Mouse (Mus musculus) lung, postnatal 0 days (tissue): ENCODE results near the gene Bcl9. TPM values are rescaled to one million over a fixed set of nuclear protein-coding genes. Genes with fewer than 3 reads are reported as not detected.

ENCODE experiments used
- ATAC-seq: fragments of 200-750 bp; cut with Nextera tagmentation; 2 replicates; pipeline ENCODE4 v1.8.0; 2017; ENCODE audit warnings: moderate library complexity
- DNase-seq: peaks from one replicate; pipeline ENCODE4 v3.0.0-alpha.2; 2016; ENCODE audit warnings: low spot score
- H3K27ac ChIP-seq: fragments of 300-500 bp; sonication (generic); 2 replicates; pipeline ENCODE4 v1.5.1; 2014; ENCODE audit warnings: antibody characterized with exemption, mild to moderate bottlenecking, low read length, mixed read lengths
- H3K27me3 ChIP-seq: fragments of 300-500 bp; sonication (generic); replicated peaks from 2 replicates; pipeline ENCODE4 v1.6.1; 2014; ENCODE audit warnings: low read length, mixed read lengths; ENCODE audit not compliant: insufficient read depth
- H3K36me3 ChIP-seq: fragments of 300-500 bp; sonication (generic); 2 replicates; pipeline ENCODE4 v1.6.1; 2014; ENCODE audit warnings: low read length, mixed read lengths; ENCODE audit not compliant: insufficient read depth
- H3K4me1 ChIP-seq: fragments of 300-500 bp; sonication (generic); 2 replicates; pipeline ENCODE4 v1.6.1; 2014; ENCODE audit warnings: antibody characterized with exemption, low read depth, low read length, mixed read lengths; ENCODE audit not compliant: insufficient read depth
- H3K4me2 ChIP-seq: fragments of 300-500 bp; sonication (generic); replicated peaks from 2 replicates; pipeline ENCODE4 v1.6.1; 2014; ENCODE audit warnings: low read depth, mild to moderate bottlenecking, low read length, moderate library complexity, mixed read lengths
- H3K4me3 ChIP-seq: fragments of 300-500 bp; sonication (generic); 2 replicates; pipeline ENCODE4 v1.5.1; 2014; ENCODE audit warnings: low read depth, low read length
- H3K9ac ChIP-seq: fragments of 300-500 bp; sonication (generic); replicated peaks from 2 replicates; pipeline ENCODE4 v1.6.1; 2014; ENCODE audit warnings: low read depth, mild to moderate bottlenecking
- H3K9me3 ChIP-seq: fragments of 300-500 bp; sonication (generic); 2 replicates; pipeline ENCODE4 v1.6.1; 2016; ENCODE audit warnings: low read length, mixed read lengths
- CTCF ChIP-seq: IDR thresholded peaks from 2 replicates; pipeline ENCODE4 v1.5.1; 2016; ENCODE audit warnings: antibody characterized with exemption, mild to moderate bottlenecking
- EP300 ChIP-seq: IDR thresholded peaks from 2 replicates; pipeline ENCODE4 v1.6.1; 2016; ENCODE audit warnings: antibody characterized with exemption, mild to moderate bottlenecking, control low read depth
- WGBS: fragments of 180-500 bp; shearing (Covaris S2); extraction: QIAGEN DNeasy Blood & Tissue Kit; methylation state at CpG from one replicate; pipeline ENCODE4 v1.1.7; 2014; 5-methylcytosine and 5-hydroxymethylcytosine counted together
- polyA plus RNA-seq: library from polyadenylated mRNA; unstranded; fragments of >200 nt; fragmentation: Nextera tagmentation; extraction: Ambion mirVana; gene quantifications from 2 replicates; pipeline ENCODE4 v1.2.1, GENCODE M21; 2015

Bcl9 gene
- polyA plus RNA-seq, 1 experiment from 2014 or later: 27.1 TPM

DNA sequence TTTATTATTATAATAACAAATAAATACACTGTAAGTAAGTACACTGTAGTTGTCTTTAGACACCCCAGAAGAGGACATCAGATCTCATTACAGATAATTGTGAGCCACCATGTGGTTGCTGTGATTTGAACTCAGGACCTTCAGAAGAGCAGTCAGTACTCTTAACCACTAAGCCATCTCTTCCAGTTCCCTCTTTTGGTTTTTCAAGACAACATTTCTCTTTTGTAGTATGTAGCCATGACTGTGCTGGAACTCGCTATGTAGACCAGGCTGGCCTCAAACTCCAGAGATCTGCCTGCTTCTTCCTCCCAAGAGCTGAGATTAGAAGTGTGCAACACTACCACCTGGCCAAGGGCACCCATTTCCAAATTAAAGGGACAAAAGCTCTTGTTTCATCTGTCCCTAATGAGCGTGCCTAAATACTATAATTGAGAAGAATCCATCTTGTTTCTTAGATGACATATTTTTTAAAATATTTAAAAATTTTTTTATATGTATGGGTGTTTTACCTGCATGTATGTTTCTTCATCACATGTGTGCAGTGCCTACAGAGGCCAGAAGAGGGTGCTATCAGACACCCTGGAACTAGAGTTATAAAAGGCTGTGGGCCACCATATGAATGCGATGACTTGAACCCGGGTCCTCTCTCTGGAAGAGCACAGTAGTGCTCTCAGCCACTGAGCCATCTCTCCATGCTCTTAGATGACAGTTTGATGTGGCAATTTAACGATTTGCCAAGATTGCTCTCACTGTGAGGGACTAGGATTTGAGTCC lies 66.9 kb downstream of the Bcl9 start:
- WGBS: 96% methylated on average over 5 of the region's 5 CpGs
- no peak for ATAC-seq
- no peak overlapping the region for H3K4me3 ChIP-seq
- H3K27ac ChIP-seq: no peak overlapping the region
- no peak overlapping the region for H3K4me2 ChIP-seq
- H3K9ac ChIP-seq: no peak overlapping the region
- H3K9me3 ChIP-seq: no peaks in the 10 kb centered on the region
- peak; percentile 31; the same call in 1 of the 2 replicates for TF ChIP-seq CTCF
- TF ChIP-seq EP300: no peak
- no peak for DNase-seq
- H3K36me3 ChIP-seq: no peaks in the 10 kb centered on the region
- no peaks in the 10 kb centered on the region for H3K27me3 ChIP-seq
- no peaks in the 10 kb centered on the region for H3K4me1 ChIP-seq

DNA sequence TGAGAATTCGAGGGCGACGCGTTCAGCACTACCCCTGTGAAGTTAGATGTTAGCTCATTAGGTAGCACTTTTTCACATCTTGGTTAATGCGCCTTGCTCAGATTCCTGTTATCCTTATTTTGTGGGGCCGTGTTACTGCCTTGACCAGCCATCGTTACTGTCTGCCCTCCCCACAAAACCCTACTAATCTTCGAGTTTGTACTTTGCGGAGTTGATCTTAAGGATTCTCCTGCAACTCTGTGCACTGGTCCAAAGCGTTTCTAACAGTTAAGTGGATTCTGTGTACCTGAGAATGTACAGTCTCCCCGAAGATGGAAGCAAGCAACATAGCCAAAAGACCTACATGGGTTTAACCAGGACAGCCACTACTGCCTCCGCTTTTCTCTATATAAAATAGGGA lies 69.3 kb downstream of the Bcl9 start:
- Histone ChIP-seq H3K36me3 (no peaks in the 10 kb centered on the region), H3K27ac (peak overlapping the region; percentile 79; the same call in 1 of the 2 replicates), H3K4me3 (peak overlapping the region; percentile 90), H3K4me1 (no peaks in the 10 kb centered on the region), H3K4me2 (peak overlapping the region; percentile 88), H3K27me3 (no peaks in the 10 kb centered on the region), H3K9me3 (no peaks in the 10 kb centered on the region), H3K9ac (no peak overlapping the region; the same call in 1 of the 2 replicates)
- ATAC-seq (no peak), DNase-seq (no peak)
- TF ChIP-seq CTCF: no peak
- no peak for TF ChIP-seq EP300
- 20% methylated on average over 12 of the region's 12 CpGs for WGBS

DNA sequence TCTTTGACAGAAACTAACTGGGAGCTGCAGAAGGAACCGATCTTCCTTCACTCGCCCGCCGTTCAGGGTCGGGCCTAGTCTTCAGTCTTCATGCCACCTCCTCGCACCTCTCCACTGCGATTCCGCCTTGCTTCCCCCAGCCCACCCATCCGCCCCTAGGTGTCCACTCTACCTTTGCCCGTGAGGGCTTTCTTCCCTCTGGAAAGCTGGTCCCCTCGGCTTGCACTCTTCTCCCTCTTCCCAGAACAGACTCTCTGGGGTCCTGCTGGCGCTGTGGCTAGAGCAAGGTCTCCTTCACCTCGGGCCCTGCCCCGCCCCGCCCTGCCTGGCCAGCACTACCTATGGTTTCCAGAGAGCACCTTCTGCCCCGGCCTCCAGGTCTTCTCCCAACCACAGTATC lies 69.7 kb downstream of the Bcl9 start:
- WGBS: under 1% methylated on average over 16 of the region's 16 CpGs
- DNase-seq (peak; percentile 59), ATAC-seq (peak; percentile 8; the same call in 1 of the 2 replicates)
- peak overlapping the region; percentile 88 for H3K4me2 ChIP-seq
- no peaks in the 10 kb centered on the region for H3K27me3 ChIP-seq
- TF ChIP-seq EP300 (no peak), CTCF (no peak)
- H3K4me3 ChIP-seq: peak overlapping the region; percentile 90
- no peaks in the 10 kb centered on the region for H3K9me3 ChIP-seq
- peak overlapping the region; percentile 52 for H3K9ac ChIP-seq
- H3K36me3 ChIP-seq: no peaks in the 10 kb centered on the region
- H3K4me1 ChIP-seq: no peaks in the 10 kb centered on the region
- H3K27ac ChIP-seq: peak overlapping the region; percentile 79

DNA sequence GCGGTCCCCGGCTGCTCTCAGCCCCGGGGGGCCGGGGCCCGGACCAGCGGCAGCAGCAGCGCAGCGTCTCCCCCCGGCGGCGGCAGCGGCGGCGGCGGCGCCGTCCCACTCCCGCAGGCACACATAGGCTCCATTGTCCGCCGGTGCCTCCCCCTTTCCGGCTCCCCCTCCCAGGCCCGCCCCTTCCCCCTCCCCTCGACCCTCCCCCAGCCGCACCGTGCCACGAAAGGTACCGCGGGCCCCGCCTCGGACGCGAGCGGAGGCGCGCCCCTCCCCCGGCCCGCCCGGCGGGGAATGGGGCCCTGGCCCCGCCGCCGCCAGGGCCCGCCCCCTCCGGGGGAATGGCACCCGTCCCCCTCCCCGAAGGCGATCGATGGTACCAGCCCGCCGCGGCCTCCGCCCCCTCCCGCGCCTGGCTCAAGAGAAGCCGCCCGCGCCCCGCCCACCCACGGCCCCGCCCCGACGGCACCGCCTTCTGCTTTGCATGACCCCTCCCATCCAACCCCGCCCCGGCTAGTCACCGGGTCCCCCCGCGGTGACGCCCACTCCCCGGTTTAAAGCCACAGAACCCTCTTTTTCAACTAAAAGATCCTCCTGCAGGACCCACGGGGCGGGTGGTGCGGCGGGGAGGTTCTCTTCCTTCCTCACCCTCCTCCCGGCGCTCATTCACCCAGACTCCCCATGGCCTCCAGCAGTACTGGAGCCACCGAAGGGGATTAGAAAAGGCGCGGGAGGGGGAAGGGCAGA lies 70.3 kb downstream of the Bcl9 start:
- no peaks in the 10 kb centered on the region for H3K36me3 ChIP-seq
- DNase-seq: peak; percentile 97
- no peaks in the 10 kb centered on the region for H3K4me1 ChIP-seq
- 2% methylated on average over 37 of the region's 79 CpGs for WGBS
- H3K4me3 ChIP-seq: peak overlapping the region; percentile 90
- ATAC-seq: peak; percentile 92
- TF ChIP-seq EP300 (no peak), CTCF (peak; percentile 12; the same call in 1 of the 2 replicates)
- no peaks in the 10 kb centered on the region for H3K9me3 ChIP-seq
- H3K27ac ChIP-seq: peak overlapping the region; percentile 79
- peak overlapping the region; percentile 66 for H3K9ac ChIP-seq
- peak overlapping the region; percentile 88 for H3K4me2 ChIP-seq
- no peaks in the 10 kb centered on the region for H3K27me3 ChIP-seq

DNA sequence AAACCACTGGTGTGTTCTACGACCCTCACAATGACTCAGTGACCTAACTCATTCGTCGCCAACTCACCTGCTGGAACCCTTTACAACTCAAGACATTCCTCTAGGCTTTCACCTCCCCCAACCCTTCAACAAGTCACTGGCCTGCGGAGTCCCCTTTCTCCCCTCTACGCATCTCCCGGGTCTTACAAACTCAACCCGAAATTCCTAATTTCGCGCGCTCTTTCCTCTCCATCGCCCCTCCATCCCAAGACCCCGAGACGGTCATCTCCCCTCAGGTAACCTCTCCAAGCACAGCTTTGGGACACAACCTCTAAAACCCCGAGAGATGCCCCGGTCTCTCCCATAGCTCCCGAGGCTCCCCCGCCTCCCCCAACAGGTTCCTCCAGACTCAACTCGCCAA lies 71.0 kb downstream of the Bcl9 start:
- WGBS: under 1% methylated on average over 18 of the region's 18 CpGs
- H3K9me3 ChIP-seq: no peaks in the 10 kb centered on the region
- peak overlapping the region; percentile 66 for H3K9ac ChIP-seq
- DNase-seq (peak; percentile 42), ATAC-seq (no peak)
- H3K4me3 ChIP-seq: peak overlapping the region; percentile 90
- H3K4me2 ChIP-seq: peak overlapping the region; percentile 88
- H3K27me3 ChIP-seq: no peaks in the 10 kb centered on the region
- TF ChIP-seq EP300 (no peak), CTCF (no peak)
- H3K36me3 ChIP-seq: no peaks in the 10 kb centered on the region
- H3K4me1 ChIP-seq: no peaks in the 10 kb centered on the region
- peak overlapping the region; percentile 79 for H3K27ac ChIP-seq

DNA sequence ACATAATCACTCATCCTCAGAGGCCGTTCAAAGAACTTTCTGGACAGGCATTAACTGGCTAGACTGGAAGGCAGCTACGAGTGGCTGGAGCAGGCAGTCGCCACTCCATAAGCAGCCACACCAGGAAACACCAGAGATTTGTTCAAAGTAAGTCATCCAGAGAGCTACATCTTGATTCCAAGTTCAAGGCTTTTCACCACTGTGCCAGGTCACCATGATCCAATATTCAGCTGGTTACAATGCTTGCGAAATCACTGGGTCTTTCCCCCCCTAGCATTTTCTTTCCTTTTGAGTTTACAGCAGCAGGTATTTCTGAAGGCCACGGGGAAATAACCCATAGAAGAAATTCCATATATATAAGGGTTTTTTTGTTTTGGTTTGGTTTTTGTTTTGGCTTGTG lies 72.5 kb downstream of the Bcl9 start:
- Histone ChIP-seq H3K9me3 (no peaks in the 10 kb centered on the region), H3K4me2 (no peak overlapping the region), H3K4me3 (no peak overlapping the region), H3K36me3 (no peaks in the 10 kb centered on the region), H3K27ac (0 out of 2 replicates have a peak overlapping the region, but pooled peaks have one; percentile 29), H3K4me1 (no peaks in the 10 kb centered on the region), H3K9ac (no peak overlapping the region), H3K27me3 (no peaks in the 10 kb centered on the region)
- TF ChIP-seq CTCF (no peak), EP300 (no peak)
- no peak for DNase-seq
- 38% methylated on average over 5 of the region's 5 CpGs for WGBS
- ATAC-seq: no peak
